Mouse (Mus musculus) right cerebral cortex, postnatal 10 days (tissue): Measurements from ENCODE around the gene Gm10097.

ENCODE experiments used
- DNase-seq, 2 experiments: peaks; one replicate each; pipeline ENCODE4 v3.0.0; 2021; ENCODE audit warnings: low spot score in 2 of 2

Gm10097 gene

DNA sequence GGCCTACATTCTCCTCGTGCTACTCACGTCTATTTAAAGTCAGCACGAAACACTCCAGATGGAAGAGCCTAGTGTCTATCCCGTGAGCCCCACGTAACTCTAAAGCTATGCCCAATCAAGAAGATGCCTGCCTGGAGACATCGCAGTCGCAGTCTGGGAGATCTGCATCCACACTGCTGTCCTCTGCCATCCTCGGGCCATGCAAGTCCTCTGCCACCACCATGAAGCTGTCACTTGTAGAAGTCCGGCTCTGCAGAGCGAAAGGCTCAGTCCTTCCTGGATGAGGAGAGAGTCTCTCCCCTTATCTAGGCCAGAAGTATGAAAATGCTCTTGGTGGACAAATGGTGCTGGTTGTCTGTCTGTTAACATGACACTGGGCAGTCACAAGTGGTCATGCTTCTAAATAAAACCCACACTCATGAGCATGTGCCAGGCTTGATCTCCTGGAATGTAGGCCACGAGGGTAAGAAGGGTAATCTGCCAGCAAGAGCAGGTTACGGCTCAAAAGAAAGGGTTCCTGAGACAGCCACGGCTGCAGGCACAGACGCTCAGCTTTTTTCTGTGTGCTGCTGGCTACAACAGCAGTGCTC is at the start of gene Gm10097:
TSS of gene Gm10097 (plus strand) at position 517 of the 590 bp plus-strand sequence.
- peak in 1 of 2 experiments; percentile 29 for DNase-seq

DNA sequence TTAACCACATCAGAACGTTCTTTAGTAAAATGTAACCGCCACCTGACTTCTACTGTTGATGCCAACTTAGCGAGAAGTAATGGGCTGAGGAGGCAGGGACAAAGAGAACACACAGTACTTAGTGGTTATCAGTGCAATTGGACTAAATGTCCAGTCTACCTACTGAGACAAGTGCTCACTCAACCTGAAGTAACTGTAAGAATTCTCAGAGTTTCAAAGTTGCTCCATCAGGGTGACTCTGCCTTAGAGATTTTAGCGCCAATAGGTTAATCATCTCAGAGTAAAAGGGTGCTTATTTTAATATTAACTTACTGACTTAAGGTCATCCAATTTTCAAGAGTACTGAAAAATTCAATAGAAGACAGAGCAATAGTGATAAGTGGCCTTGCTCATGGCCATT is 43.1 kb upstream of the Gm10097 start:
- DNase-seq = no peak

DNA sequence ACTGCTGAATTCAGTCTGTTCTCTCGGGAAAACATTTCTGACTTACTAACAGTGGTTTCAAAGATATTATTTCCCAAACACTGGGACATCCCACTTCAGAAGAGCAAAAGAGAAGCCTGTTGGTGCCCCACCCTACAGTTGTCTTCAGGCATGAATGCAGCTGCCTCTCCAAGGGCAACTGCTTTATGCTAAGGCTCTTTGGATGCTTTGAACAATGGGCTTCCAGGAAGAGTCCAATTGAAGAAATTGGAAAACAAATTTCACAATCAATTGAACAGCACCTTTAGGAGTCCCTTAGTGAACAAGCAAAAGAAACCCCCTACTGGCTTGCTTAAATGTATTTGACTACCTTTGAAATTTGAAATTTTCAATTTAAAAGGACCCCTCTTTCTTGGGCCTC is 41.8 kb upstream of the Gm10097 start:
- DNase-seq = no peak

DNA sequence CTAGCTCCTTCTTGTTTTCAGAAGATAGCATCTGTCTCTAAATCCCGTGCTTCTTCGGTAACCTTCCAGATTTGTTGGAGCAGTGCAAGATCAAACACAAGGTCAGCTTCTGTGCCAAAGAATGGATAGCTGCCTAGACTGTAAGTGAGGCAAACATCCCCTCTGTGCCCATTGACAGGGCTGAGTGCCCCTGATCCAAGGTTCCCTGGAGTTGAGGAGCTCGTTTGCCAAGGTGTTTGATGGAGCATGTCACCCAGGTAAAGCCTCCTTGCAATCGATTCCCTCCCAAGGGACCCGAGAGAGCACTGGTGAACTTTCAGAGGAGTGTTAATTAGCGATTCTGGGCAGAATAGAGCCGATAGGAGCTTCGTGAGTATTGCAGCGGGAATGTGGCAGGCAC is 40.7 kb upstream of the Gm10097 start:
- DNase-seq = no peak

DNA sequence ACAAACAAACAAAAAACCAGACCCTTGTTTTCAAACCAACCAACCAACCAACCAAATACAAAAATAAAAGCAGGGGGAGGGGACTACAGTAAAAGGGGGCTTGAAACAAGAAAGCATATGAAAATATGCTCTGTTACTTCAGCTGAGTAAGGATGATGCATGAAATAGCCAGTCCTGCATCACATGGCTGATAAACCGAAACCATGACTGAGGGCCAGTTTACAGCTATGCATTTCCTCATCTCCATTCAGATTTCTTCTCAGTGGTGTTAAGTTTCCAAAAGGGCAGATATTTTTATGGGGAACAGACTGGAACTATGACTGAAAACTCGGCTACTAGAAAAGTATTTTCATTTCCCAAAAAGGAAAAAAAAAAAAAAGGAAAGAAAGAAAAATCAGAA is 39.8 kb upstream of the Gm10097 start:
- no peak for DNase-seq

DNA sequence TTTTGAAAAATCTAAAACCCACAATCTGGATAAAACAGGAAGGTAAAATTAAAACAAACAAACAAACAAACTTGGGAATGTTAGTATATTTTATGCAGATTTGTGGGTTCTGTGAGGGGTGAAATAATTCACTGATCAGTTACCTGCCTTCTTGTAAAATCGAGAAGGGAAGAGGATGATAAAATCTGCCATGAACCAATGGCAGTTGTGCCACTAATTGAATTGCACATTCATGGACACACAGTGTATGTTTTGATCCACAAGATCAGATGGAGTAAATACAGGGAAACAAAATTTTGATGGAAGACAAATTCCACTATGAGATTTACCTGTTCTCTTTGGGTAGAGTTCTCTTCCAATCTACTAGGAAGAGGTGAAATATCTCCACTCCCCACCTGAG is 39.1 kb upstream of the Gm10097 start:
- no peak for DNase-seq

DNA sequence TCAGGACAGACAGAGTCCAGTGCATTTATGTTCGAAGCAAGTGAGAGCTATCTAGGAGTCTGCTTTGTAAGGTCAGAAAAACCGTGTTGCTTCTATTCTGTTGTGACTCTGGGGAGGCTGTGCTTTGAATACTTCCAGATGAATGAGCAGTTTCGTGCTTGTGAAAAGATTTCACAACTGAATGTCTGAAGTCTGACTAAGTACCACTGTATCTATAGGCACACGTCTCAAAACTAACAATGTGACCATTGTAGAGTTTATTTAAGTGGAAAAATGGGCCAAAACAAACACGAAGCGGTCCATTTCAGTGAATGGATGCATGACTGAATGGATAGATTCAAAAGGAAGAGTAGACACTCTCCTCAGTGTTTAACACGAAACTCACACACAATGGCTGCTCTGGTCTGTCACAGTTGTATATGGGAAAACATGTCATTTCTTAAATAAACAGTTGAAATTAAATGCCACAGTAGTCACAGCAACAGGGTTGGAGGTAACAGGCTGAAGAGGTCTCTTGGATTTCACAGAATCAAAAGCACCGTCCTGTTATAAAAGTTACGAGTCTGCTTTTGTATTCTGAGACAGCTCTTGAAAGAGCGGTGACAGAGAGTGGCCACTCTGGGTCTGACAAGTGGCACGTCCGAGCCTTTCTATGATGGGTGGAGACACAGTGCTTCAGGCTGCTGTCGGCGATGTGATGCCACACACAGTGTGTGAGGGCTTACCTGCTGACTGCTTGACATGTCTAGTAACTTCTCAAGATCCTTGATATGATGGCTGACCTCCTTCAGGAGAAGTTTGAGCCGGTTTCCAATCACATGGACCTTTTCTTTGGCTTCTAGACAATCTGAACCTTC is 36.6 kb upstream of the Gm10097 start:
- DNase-seq = no peak

DNA sequence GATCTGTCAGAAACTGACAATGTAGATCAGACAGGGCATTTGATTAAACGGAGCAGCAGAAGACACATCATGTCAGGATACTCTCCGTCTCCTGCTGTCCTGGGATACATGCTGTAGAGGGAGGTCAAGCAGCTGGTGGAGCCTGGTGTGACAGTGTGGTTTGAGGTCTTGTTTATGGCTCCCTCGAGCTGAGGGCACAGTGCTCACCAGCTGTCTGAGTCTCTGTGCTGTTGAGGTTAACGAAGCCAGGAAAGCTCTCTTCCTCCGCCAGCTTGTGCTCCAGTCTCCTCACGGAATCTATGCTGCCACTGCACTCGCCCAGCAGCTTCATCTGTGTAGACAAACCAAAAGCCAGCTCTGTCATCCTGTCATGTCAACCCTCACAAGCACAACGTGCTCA is 27.7 kb upstream of the Gm10097 start:
- no peak for DNase-seq

DNA sequence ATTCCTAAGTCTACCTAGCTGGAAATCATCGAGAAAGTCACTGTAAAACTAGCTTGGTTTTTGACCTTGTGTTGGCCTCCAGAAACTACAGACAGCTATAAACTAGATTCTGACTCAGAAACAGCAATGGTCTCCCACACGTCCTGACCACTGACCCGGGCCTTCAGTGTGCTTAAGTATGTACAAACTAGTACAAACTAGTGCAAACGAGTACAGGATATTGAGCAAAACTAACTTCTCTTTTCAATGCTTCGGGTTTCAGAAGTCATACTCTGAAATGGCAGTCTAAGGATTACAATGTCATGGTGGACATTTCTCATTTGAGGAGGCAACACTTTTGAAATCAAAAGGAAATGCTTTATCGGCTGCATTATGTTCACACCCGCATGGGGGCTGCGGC is 24.5 kb upstream of the Gm10097 start:
- no peak for DNase-seq

DNA sequence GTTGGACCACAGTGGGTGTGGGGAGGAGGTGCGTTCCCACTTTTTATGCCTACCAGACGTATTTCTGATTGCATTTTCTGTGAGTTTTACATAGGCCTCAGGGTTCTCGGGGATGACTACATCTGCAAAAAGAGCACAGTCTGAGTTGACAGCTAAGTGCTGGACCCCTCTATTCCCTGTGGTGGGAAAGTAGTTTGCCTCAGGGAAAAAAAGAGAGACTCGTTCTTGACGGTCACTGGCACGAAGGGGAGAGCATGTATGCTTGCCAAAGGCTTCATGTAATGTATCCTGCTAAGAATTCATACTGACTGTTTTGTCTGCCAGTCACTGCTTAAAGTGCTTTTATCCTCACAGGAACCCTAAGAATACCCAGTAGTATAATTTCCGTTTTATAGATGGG is 23.8 kb upstream of the Gm10097 start:
- DNase-seq = no peak

DNA sequence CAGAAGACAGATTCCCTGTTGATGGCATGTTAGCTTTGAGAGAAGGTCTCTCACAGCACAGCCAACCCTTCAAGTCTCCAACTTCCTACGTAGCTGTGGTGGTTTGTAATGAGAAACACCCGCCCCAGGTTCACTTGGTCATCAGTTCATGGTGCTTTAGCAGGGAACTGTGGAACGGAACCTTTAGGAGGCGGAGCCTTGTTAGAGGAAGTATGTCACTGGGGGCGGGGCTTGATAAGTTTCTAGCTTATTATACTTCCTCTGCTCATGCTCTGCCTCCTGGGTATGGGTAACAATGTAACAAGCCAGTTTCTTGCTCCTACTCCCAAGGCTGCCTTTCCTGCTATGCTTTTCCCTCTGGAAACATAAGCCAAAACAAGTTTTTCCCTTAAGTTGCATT is 23.3 kb upstream of the Gm10097 start:
- no peak for DNase-seq

DNA sequence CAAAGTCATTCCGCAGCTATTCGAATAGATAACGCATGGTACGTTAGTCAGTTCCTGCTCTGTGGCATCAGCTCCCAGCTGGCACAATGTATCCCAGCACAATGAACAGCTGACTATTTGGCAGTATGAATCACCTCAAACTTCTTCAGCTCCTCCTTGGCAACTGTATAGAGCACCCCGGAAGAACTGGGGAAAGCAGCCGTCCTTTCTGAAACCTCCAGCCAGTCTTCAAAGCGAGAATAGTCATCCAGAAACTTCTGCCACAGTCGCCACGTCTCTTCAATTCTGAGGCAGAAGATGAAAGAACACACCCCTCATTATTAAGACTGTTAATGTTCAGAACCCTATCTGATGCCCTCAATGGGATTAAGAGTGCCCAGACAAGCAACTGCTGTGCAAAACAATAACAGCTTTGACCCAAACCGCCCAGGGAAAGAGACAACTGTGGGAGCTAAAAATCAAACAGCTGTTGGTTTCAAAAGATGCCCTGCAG is 12.7 kb upstream of the Gm10097 start:
- no peak for DNase-seq

DNA sequence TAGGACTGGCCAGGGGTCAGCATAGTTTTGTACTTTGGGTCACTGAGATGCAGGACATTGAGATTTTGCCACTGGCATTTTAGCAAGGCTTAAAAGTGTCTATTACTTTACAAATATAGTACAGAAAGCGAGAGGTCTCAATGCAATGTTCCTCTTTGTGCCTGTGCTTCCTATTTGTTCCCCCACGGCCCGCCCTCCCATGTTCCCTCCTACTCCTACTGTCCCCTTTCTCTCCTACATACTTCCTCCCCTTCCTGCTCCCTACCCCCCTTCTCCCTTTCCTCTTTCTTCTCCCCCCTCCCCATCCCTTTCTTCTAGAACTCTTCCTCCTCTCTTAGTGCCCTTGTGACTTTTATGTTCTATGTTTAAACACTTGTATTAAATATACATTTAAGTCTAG is 12.1 kb upstream of the Gm10097 start:
- DNase-seq = no peak

DNA sequence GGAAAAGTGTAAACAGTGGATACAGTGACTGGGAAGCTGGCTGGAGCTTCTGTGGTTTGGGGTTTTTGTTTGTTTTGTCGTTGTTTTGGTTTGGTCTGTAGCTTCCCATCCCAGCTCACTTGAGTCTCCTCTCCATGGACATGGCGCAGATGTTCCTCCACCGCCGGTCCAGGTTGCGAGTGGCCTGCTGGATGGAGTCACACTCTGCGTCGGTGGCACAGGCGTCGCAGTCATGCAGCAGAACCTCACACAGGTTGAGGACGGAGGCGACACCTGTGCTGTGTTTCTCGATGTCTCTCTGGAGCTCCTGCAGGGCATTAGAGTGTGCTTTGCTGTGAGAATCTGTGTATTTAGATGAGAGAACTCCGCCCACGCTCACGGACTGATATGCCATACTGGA is 11.3 kb upstream of the Gm10097 start:
- DNase-seq = no peak

DNA sequence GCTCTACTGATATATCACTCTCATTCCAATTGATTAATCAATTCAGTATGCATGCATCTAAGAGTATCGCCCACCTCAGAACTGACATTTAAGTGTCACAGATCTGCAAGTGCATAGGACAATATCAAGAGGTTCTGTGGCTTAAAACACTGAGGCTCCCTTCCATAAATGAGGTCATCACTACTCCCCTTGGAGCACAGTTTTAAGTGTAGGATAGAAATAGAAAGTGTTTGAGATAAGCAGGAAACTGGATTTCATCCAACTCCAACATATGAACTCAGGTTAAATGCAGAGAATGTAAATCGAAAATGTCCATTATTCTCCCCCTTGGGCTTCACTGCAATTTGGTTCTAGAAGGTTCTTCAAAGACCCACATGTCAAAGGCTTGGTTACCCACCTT is 10.1 kb upstream of the Gm10097 start:
- DNase-seq = no peak

DNA sequence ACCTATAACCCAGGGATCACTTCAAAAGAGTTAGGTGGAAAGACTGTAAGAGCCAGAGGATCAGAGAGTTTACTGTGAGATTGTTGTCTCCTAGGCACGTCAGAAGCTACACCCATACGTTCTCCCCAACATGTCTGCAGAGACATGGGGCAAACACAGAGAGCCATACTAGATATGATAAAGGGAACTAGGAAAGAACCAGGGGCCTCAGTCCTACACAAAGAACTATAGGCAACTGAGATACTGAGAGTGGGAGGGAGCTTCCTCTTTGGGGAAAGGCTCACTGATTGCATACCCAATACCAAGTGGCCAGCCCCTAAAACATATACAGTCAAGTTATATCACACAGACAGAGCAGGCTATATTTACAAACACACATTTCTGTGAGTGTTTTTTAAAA is 9.0 kb upstream of the Gm10097 start:
- no peak for DNase-seq

DNA sequence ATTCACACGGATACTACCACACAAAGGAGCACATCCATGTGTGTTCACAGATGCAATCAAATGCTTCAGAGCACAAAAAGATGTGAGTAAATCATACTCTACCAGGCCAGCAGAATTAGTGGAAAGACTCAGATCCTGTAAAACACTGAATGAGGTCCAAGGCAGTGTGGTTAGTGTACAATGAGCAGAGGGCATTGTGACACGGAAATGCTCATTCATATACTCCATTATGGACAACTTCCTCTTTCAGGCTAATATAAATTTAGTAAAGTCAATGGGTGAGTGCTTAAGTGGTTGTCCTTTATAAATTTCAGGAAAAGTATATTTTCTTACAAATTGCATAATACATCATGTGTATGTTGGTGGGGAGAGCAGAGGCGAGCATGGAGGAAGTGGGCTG is 1.9 kb upstream of the Gm10097 start:
- DNase-seq = no peak

DNA sequence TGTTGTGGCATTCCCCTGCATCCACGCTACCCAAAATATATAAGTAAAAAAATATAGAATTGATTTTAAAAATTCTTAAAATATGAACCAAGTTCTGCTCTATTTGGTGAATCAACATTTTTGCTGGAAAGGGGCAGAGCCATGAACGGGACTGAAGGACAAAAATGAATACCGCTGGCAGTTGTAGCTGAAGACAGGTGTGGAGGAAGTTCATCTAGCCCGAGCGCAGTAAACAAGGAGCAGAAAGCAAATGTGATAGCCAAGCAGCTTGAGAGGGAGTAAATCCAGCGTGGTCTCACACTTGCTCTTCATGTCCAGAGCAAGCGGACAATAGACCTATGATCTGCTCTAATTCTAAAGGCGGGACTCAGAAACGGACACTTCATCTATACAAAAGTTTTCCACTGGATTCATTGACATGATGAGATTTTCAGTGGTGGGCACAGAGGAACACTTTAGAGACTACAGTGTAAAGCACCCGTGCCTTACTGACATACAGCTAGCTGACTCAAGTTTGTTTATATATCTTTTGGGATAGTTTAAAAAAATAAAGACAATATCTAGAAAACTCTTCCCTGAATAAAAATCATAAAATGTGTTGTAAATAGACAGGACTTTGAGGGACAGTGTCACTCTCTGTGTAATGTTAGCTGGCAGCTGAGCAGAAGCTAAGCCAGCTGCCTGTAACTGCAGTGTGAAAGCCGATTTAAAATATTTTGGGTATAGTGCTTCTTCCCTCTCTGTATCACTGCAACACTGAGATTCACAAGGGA is 1.4 kb downstream of the Gm10097 start:
- DNase-seq = no peak

DNA sequence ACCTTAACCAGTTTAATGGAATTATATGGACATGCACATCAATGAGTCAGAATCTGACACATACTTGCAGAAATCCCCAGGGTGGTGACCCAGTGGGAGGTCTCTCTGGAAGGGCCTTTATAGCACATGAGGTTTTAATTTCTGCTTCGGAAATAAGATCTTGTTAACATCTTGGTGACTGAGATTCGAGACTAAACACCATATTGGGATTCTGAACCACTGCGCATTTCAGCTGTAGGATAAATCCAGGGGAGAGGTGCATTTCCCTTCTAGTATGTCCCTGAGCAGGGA is 1.9 kb downstream of the Gm10097 start:
- no peak for DNase-seq

DNA sequence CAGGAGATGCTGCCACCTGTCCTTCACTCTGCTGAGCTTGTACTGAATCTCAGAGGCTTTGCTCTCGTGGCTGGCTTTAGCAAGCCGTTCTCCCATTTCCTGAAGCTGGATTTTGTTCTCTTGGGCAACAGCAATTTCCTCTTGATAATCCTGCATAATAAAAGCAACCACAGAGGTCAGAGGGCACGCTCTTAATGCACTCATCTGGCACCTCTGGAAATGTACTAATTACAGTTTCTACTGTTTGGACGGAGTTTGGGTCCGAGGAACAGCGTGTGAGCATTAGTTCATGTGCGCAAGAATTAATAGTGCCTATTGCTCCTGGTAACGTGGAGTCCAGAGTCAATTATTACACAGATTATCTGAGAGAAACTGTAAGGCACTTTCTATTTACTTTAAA is 3.1 kb downstream of the Gm10097 start:
- DNase-seq = no peak

DNA sequence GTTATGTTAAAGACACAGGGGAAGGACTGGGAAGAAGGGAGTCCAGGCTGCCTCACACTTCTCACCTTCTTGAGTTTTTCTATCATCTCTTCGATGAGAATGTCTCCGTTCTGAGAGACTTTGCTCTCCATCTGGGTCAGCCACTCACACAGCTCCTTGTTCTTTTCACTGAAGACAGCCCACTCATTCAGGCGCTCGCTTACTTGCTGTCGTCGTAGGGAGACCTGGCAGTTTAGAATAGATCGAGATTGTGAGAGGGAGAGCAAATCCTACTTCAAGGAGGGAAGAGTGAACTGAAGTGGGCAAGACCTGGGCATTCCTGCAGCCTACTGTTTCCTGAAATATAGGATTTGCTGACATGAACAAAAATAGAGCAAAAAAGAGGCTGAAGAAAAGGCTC is 6.7 kb downstream of the Gm10097 start:
- no peak for DNase-seq

DNA sequence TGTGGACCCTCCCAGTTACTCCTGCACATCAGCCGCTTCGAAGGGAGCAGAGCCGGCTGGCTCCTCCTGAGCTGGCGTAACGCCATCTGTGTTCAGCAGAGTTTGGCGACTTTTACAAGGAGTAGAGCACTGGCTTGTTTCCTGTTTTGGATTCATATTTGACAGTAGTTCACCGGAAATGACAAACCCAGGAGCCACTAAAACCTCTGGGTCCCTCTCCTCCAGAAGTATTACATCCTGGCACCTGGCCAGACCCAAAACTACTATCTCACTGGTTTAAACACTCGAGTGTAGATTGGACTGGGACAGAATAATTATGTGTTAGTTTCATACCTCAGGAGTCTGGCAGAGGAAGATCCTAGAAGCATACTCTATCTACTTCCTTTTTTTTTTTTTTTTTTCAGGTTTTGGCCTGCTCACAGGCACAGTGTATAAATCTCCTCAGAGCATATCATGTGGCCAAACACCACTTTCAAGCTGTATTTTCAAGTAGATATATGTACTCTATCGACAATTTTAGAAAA is 11.0 kb downstream of the Gm10097 start:
- peak; percentile 37 to 40 for DNase-seq

DNA sequence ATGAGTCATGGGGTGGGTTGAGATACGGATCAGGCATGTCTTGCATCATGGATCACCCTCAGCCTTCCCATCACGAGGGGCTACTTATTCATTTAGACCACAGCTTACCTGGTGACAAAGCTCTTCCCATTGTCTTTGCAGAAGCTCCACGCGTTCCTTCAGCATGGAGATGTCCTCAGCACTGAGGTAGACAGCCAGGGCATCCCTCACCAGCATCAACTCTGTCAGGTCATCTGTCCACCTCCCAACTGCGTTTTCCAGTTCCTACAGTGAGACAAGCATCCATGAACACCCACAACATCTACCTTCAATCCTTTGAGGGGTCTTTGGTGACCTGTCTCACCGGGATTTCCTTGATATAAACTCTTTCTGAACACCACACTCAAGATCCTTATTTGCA is 14.7 kb downstream of the Gm10097 start:
- DNase-seq = no peak
